Mouse (Mus musculus): Measurements from ENCODE around the gene Armcx3. TPM values are rescaled to one million over a fixed set of nuclear protein-coding genes. Genes with fewer than 3 reads are reported as not detected.
"Not testable (repeated sequence)": the region's sequence is repeated elsewhere in the genome, so short reads cannot be mapped to it uniquely, and the experiment has no call there.

The Armcx3 gene
- polyA plus RNA-seq (2015; fragmentation: Nextera tagmentation; extraction: Ambion mirVana): 38.1 and 38.6 TPM in 2 replicates

- WGBS: 23% methylated on average over 46 of the region's 46 CpGs
- H3K27me3 ChIP-seq (replicated peaks; ENCODE audit: control insufficient read depth, insufficient read depth, low read length): no peaks in the 10 kb centered on the region
- peak within 1 kb of the TSS; percentile 60 for H3K4me3 ChIP-seq (ENCODE audit: low read depth, low read length)
- peak within 1 kb of the TSS; percentile 60 for H3K9ac ChIP-seq (ENCODE audit: low read depth, low read length)
- TF ChIP-seq CTCF (IDR thresholded peaks at IDR 0.05; ENCODE audit: low read depth): no peak
- peak within 1 kb of the TSS; percentile 63 for H3K4me2 ChIP-seq (replicated peaks; ENCODE audit: low read depth)
- peak; percentile 87 for ATAC-seq
- no peaks in the 10 kb centered on the region for H3K9me3 ChIP-seq (ENCODE audit: control insufficient read depth)
- H3K4me1 ChIP-seq (replicated peaks; ENCODE audit: control insufficient read depth, insufficient read depth, low read length): no peaks in the 10 kb centered on the region
- no peaks in the 10 kb centered on the region for H3K36me3 ChIP-seq (ENCODE audit: control insufficient read depth, insufficient read depth)
- peak within 1 kb of the TSS; percentile 60 for H3K27ac ChIP-seq (ENCODE audit: low read depth, low read length)
These were observed at the start of gene Armcx3 for GRCm38 (mm10) chrX:134756434-134757292. TSS of gene Armcx3 (plus strand) at chrX:134756595.

- H3K27ac ChIP-seq (ENCODE audit: low read depth, low read length): no peak overlapping the region
- no peak overlapping the region for H3K4me3 ChIP-seq (ENCODE audit: low read depth, low read length)
- no peak overlapping the region for H3K9ac ChIP-seq (ENCODE audit: low read depth, low read length)
- no peaks in the 10 kb centered on the region for H3K36me3 ChIP-seq (ENCODE audit: control insufficient read depth, insufficient read depth)
- 54% methylated on average over 3 of the region's 3 CpGs for WGBS
- no peaks in the 10 kb centered on the region for H3K4me1 ChIP-seq (replicated peaks; ENCODE audit: control insufficient read depth, insufficient read depth, low read length)
- TF ChIP-seq CTCF (IDR thresholded peaks at IDR 0.05; ENCODE audit: low read depth): no peak
- H3K4me2 ChIP-seq (replicated peaks; ENCODE audit: low read depth): no peak overlapping the region
- ATAC-seq: no peak
- H3K27me3 ChIP-seq (replicated peaks; ENCODE audit: control insufficient read depth, insufficient read depth, low read length): no peaks in the 10 kb centered on the region
- H3K9me3 ChIP-seq (ENCODE audit: control insufficient read depth): no peaks in the 10 kb centered on the region
These were observed 39.5 kb upstream of the Armcx3 start for GRCm38 (mm10) chrX:134716863-134717262.

GRCm38 (mm10) chrX:134717752-134718308 is 38.6 kb upstream of the Armcx3 start, which contains the start of gene Armcx1:
TSS of gene Armcx1 (plus strand) at chrX:134717963.
- peak; percentile 43 for TF ChIP-seq CTCF (IDR thresholded peaks at IDR 0.05; ENCODE audit: low read depth)
- peak within 1 kb of the TSS; percentile 40; the same call in 1 of the 2 replicates for H3K9ac ChIP-seq (ENCODE audit: low read depth, low read length)
- peak within 1 kb of the TSS; percentile 46 for H3K4me3 ChIP-seq (ENCODE audit: low read depth, low read length)
- H3K27me3 ChIP-seq (replicated peaks; ENCODE audit: control insufficient read depth, insufficient read depth, low read length): no peaks in the 10 kb centered on the region
- 21% methylated on average over 16 of the region's 16 CpGs for whole genome bisulfite sequencing
- no peaks in the 10 kb centered on the region for H3K4me1 ChIP-seq (replicated peaks; ENCODE audit: control insufficient read depth, insufficient read depth, low read length)
- H3K27ac ChIP-seq (ENCODE audit: low read depth, low read length): peak within 1 kb of the TSS; percentile 36
- no peaks in the 10 kb centered on the region for H3K9me3 ChIP-seq (ENCODE audit: control insufficient read depth)
- peak within 1 kb of the TSS; percentile 71 for H3K4me2 ChIP-seq (replicated peaks; ENCODE audit: low read depth)
- H3K36me3 ChIP-seq (ENCODE audit: control insufficient read depth, insufficient read depth): no peaks in the 10 kb centered on the region
- peak; percentile 81 for ATAC-seq

- no peak for TF ChIP-seq CTCF (IDR thresholded peaks at IDR 0.05; ENCODE audit: low read depth)
- no peaks in the 10 kb centered on the region for H3K9me3 ChIP-seq (ENCODE audit: control insufficient read depth)
- no peaks in the 10 kb centered on the region for H3K36me3 ChIP-seq (ENCODE audit: control insufficient read depth, insufficient read depth)
- peak overlapping the region; percentile 71 for H3K4me2 ChIP-seq (replicated peaks; ENCODE audit: low read depth)
- no peaks in the 10 kb centered on the region for H3K4me1 ChIP-seq (replicated peaks; ENCODE audit: control insufficient read depth, insufficient read depth, low read length)
- H3K27me3 ChIP-seq (replicated peaks; ENCODE audit: control insufficient read depth, insufficient read depth, low read length): no peaks in the 10 kb centered on the region
- peak overlapping the region; percentile 46 for H3K4me3 ChIP-seq (ENCODE audit: low read depth, low read length)
- H3K27ac ChIP-seq (ENCODE audit: low read depth, low read length): no peak overlapping the region
- H3K9ac ChIP-seq (ENCODE audit: low read depth, low read length): peak overlapping the region; percentile 40; the same call in 1 of the 2 replicates
- peak; percentile 74 for ATAC-seq
- 21% methylated on average over 14 of the region's 14 CpGs for WGBS
These were observed 37.9 kb upstream of the Armcx3 start for GRCm38 (mm10) chrX:134718524-134718923.

- not testable (repeated sequence) for ATAC-seq; H3K4me2 ChIP-seq (replicated peaks; ENCODE audit: low read depth); H3K9me3 ChIP-seq (ENCODE audit: control insufficient read depth); H3K4me1 ChIP-seq (replicated peaks; ENCODE audit: control insufficient read depth, insufficient read depth, low read length); H3K9ac ChIP-seq (ENCODE audit: low read depth, low read length); H3K27me3 ChIP-seq (replicated peaks; ENCODE audit: control insufficient read depth, insufficient read depth, low read length); H3K4me3 ChIP-seq (ENCODE audit: low read depth, low read length); H3K27ac ChIP-seq (ENCODE audit: low read depth, low read length); H3K36me3 ChIP-seq (ENCODE audit: control insufficient read depth, insufficient read depth)
- WGBS: 44% methylated on average over 1 of the region's 2 CpGs
These were observed 32.6 kb upstream of the Armcx3 start for GRCm38 (mm10) chrX:134723762-134724161.

- no peak overlapping the region for H3K9ac ChIP-seq (ENCODE audit: low read depth, low read length)
- H3K36me3 ChIP-seq (ENCODE audit: control insufficient read depth, insufficient read depth): no peaks in the 10 kb centered on the region
- H3K4me2 ChIP-seq (replicated peaks; ENCODE audit: low read depth): no peak overlapping the region
- no peak for ATAC-seq
- no peaks in the 10 kb centered on the region for H3K27me3 ChIP-seq (replicated peaks; ENCODE audit: control insufficient read depth, insufficient read depth, low read length)
- no peaks in the 10 kb centered on the region for H3K4me1 ChIP-seq (replicated peaks; ENCODE audit: control insufficient read depth, insufficient read depth, low read length)
- no peaks in the 10 kb centered on the region for H3K9me3 ChIP-seq (ENCODE audit: control insufficient read depth)
- peak; percentile 76 for TF ChIP-seq CTCF (IDR thresholded peaks at IDR 0.05; ENCODE audit: low read depth)
- H3K27ac ChIP-seq (ENCODE audit: low read depth, low read length): no peak overlapping the region
- H3K4me3 ChIP-seq (ENCODE audit: low read depth, low read length): no peak overlapping the region
- 49% methylated on average over 4 of the region's 4 CpGs for WGBS
These were observed 26.6 kb upstream of the Armcx3 start for GRCm38 (mm10) chrX:134729778-134730177.
